In genomic region chr16:74809154-74809825, GRCm38 (mm10) we compare ENCODE assay signal across 18 mouse cellular contexts.
DNase-seq lines count a peak whose midpoint lies in the region; ATAC-seq and TF ChIP-seq lines count a peak whose summit lies in the region.
"Had no signal": no experiment of that assay in that cellular context is flagged by ENCODE, and none has a peak within 500 bp of the region (broad histone marks: within the 10 kb centered on the region; RNA-seq: fewer than 3 reads in every experiment).

No protein-coding gene starts in this region.

- H3K27me3 ChIP-seq in forebrain, postnatal 0 days (ENCODE audit: insufficient read depth, low read length), result no peaks in the 10 kb centered on the region
- no peaks in the 10 kb centered on the region for H3K27me3 ChIP-seq in forebrain, embryonic 12.5 days
- no peaks in the 10 kb centered on the region for H3K27me3 ChIP-seq in midbrain, embryonic 15.5 days (replicated peaks)
- H3K27me3 ChIP-seq in midbrain, embryonic 10.5 days (ENCODE audit: low read depth, poor library complexity, severe bottlenecking), result peaks cover 8% of the 10 kb centered on the region; the same call in 1 of the 2 replicates
- H3K27me3 ChIP-seq in midbrain, postnatal 0 days (ENCODE audit: insufficient read depth, low read length), result no peaks in the 10 kb centered on the region
- no peaks in the 10 kb centered on the region for H3K27me3 ChIP-seq in heart, embryonic 10.5 days (ENCODE audit: insufficient read depth, poor library complexity, severe bottlenecking)
- H3K27me3 ChIP-seq: embryonic facial prominence, embryonic 12.5 days had no signal

- no peaks in the 10 kb centered on the region for H3K4me1 ChIP-seq in forebrain, postnatal 0 days (ENCODE audit: insufficient read depth)
- no peaks in the 10 kb centered on the region; the same call in 1 of the 2 replicates for H3K4me1 ChIP-seq in forebrain, embryonic 12.5 days
- peaks cover 10% of the 10 kb centered on the region; the same call in 1 of the 2 replicates for H3K4me1 ChIP-seq in midbrain, embryonic 15.5 days
- H3K4me1 ChIP-seq in midbrain, embryonic 10.5 days, result peaks cover 12% of the 10 kb centered on the region
- H3K4me1 ChIP-seq in midbrain, postnatal 0 days (ENCODE audit: insufficient read depth, low read length), result no peaks in the 10 kb centered on the region
- no peaks in the 10 kb centered on the region for H3K4me1 ChIP-seq in heart, embryonic 10.5 days
- H3K4me1 ChIP-seq: embryonic facial prominence, embryonic 10.5 days; embryonic facial prominence, embryonic 12.5 days had no signal

- no peak overlapping the region for H3K27ac ChIP-seq in forebrain, postnatal 0 days (ENCODE audit: low read depth, low read length)
- no peak overlapping the region for H3K27ac ChIP-seq in forebrain, embryonic 12.5 days
- H3K27ac ChIP-seq in midbrain, embryonic 15.5 days, result no peak overlapping the region
- H3K27ac ChIP-seq in midbrain, embryonic 10.5 days (replicated peaks), result no peak overlapping the region
- H3K27ac ChIP-seq in midbrain, postnatal 0 days (ENCODE audit: low read depth, low read length), result peak overlapping the region; percentile 38; the same call in 1 of the 2 replicates
- no peak overlapping the region for H3K27ac ChIP-seq in heart, embryonic 10.5 days
- H3K27ac ChIP-seq: embryonic facial prominence, embryonic 10.5 days; embryonic facial prominence, embryonic 12.5 days had no signal

- DNase-seq in forebrain, postnatal 0 days, result peak; percentile 20
- no peak for DNase-seq in midbrain, embryonic 10.5 days (ENCODE audit: low spot score)
- peak; percentile 55 for DNase-seq in brain, embryonic 14.5 days (ENCODE audit: low read depth)
- DNase-seq in midbrain, postnatal 0 days (ENCODE audit: low spot score), result no peak
- DNase-seq in heart, embryonic 10.5 days (ENCODE audit: low spot score), result no peak
- DNase-seq: adrenal gland, adult 2 months; adrenal gland, postnatal 10 days; adrenal gland, postnatal 25 days; cerebellum, adult 11-12 months; cerebellum, adult 2 months; cerebellum, adult 9-10 months; cerebellum, postnatal 10 days; cerebellum, postnatal 25 days had no signal

- no peaks in the 10 kb centered on the region for H3K9me3 ChIP-seq in forebrain, postnatal 0 days (ENCODE audit: low read length)
- no peaks in the 10 kb centered on the region for H3K9me3 ChIP-seq in forebrain, embryonic 12.5 days
- no peaks in the 10 kb centered on the region for H3K9me3 ChIP-seq in midbrain, embryonic 15.5 days
- no peaks in the 10 kb centered on the region for H3K9me3 ChIP-seq in midbrain, embryonic 10.5 days (replicated peaks)
- no peaks in the 10 kb centered on the region for H3K9me3 ChIP-seq in midbrain, postnatal 0 days (ENCODE audit: low read length)
- H3K9me3 ChIP-seq in heart, embryonic 10.5 days, result no peaks in the 10 kb centered on the region
- H3K9me3 ChIP-seq: embryonic facial prominence, embryonic 10.5 days; embryonic facial prominence, embryonic 12.5 days had no signal

- H3K9ac ChIP-seq in forebrain, postnatal 0 days, result no peak overlapping the region
- H3K9ac ChIP-seq in forebrain, embryonic 12.5 days, result no peak overlapping the region
- H3K9ac ChIP-seq in midbrain, embryonic 15.5 days, result no peak overlapping the region
- H3K9ac ChIP-seq in midbrain, postnatal 0 days (replicated peaks; ENCODE audit: low read length, poor library complexity, severe bottlenecking), result no peak overlapping the region
- H3K9ac ChIP-seq: embryonic facial prominence, embryonic 12.5 days had no signal

- ATAC-seq in forebrain, postnatal 0 days, result no peak
- ATAC-seq in forebrain, embryonic 12.5 days (ENCODE audit: low FRiP score), result no peak
- peak; percentile 63 for ATAC-seq in midbrain, embryonic 15.5 days (replicated peaks)
- ATAC-seq in midbrain, postnatal 0 days (ENCODE audit: low FRiP score), result no peak
- ATAC-seq: forebrain, embryonic 14.5 days had no signal

- no peak overlapping the region for H3K4me2 ChIP-seq in forebrain, postnatal 0 days (ENCODE audit: low read depth)
- no peak overlapping the region for H3K4me2 ChIP-seq in forebrain, embryonic 12.5 days
- H3K4me2 ChIP-seq in midbrain, embryonic 15.5 days, result peak overlapping the region; percentile 25
- no peak overlapping the region for H3K4me2 ChIP-seq in midbrain, postnatal 0 days (ENCODE audit: low read depth, low read length, poor library complexity, severe bottlenecking)
- H3K4me2 ChIP-seq: embryonic facial prominence, embryonic 12.5 days had no signal

- no peaks in the 10 kb centered on the region for H3K36me3 ChIP-seq in forebrain, postnatal 0 days (ENCODE audit: insufficient read depth)
- no peaks in the 10 kb centered on the region for H3K36me3 ChIP-seq in forebrain, embryonic 12.5 days (replicated peaks)
- no peaks in the 10 kb centered on the region for H3K36me3 ChIP-seq in midbrain, embryonic 15.5 days (replicated peaks)
- H3K36me3 ChIP-seq in midbrain, embryonic 10.5 days, result no peaks in the 10 kb centered on the region
- H3K36me3 ChIP-seq in midbrain, postnatal 0 days (ENCODE audit: insufficient read depth, low read length), result no peaks in the 10 kb centered on the region
- H3K36me3 ChIP-seq in heart, embryonic 10.5 days, result no peaks in the 10 kb centered on the region
- H3K36me3 ChIP-seq: embryonic facial prominence, embryonic 10.5 days; embryonic facial prominence, embryonic 12.5 days had no signal

- WGBS in forebrain, postnatal 0 days, result 39% methylated on average over 7 of the region's 7 CpGs
- 48% methylated on average over 7 of the region's 7 CpGs for WGBS in forebrain, embryonic 12.5 days
- 17% methylated on average over 7 of the region's 7 CpGs for WGBS in midbrain, embryonic 15.5 days
- 53% methylated on average over 7 of the region's 7 CpGs for WGBS in midbrain, embryonic 10.5 days
- 24% methylated on average over 7 of the region's 7 CpGs for WGBS in midbrain, postnatal 0 days
- WGBS in heart, embryonic 10.5 days, result 56% methylated on average over 7 of the region's 7 CpGs

- no peak overlapping the region for H3K4me3 ChIP-seq in forebrain, postnatal 0 days (ENCODE audit: low read depth, low read length)
- H3K4me3 ChIP-seq in forebrain, embryonic 12.5 days (replicated peaks), result no peak overlapping the region
- H3K4me3 ChIP-seq in midbrain, embryonic 15.5 days, result no peak overlapping the region
- no peak overlapping the region for H3K4me3 ChIP-seq in midbrain, embryonic 10.5 days
- no peak overlapping the region for H3K4me3 ChIP-seq in midbrain, postnatal 0 days (ENCODE audit: low read depth, low read length)
- H3K4me3 ChIP-seq in heart, embryonic 10.5 days, result no peak overlapping the region
- H3K4me3 ChIP-seq: embryonic facial prominence, embryonic 10.5 days; embryonic facial prominence, embryonic 12.5 days had no signal

- no peak for TF ChIP-seq CTCF in forebrain, postnatal 0 days (IDR thresholded peaks at IDR 0.05; ENCODE audit: low read depth)
- TF ChIP-seq CTCF in brain, embryonic 14.5 days (IDR thresholded peaks at IDR 0.05; ENCODE audit: borderline replicate concordance, extremely low read depth, insufficient read depth, insufficient read length), result no peak
- TF ChIP-seq CTCF in midbrain, postnatal 0 days (IDR thresholded peaks at IDR 0.05), result no peak

- no peak for TF ChIP-seq POLR2A in brain, embryonic 14.5 days (IDR thresholded peaks at IDR 0.05; ENCODE audit: borderline replicate concordance, extremely low read depth, insufficient read depth, insufficient read length, poor library complexity, severe bottlenecking)

Comparison
In these comparisons a context has a peak if more than half of its experiments do, and no peak if none do; other contexts are left out.
1. DNase-seq: peak in forebrain, postnatal 0 days (single experiment) and brain, embryonic 14.5 days (single experiment); none in midbrain, embryonic 10.5 days (single experiment), midbrain, postnatal 0 days (single experiment) and heart, embryonic 10.5 days (single experiment).